In genomic region chr13:115017545-115017944, GRCm38 (mm10) we compare ENCODE assay signal across 24 mouse cellular contexts.
"Had no signal": no experiment of that assay in that cellular context is flagged by ENCODE, and none has a peak within 500 bp of the region (broad histone marks: within the 10 kb centered on the region; RNA-seq: fewer than 3 reads in every experiment).

No protein-coding gene starts in this region.

- H3K27ac ChIP-seq: forebrain, embryonic 15.5 days; hindbrain, embryonic 13.5 days; hindbrain, embryonic 15.5 days; hindbrain, postnatal 0 days; kidney, embryonic 15.5 days; kidney, postnatal 0 days; limb, embryonic 13.5 days; limb, embryonic 15.5 days; liver, embryonic 12.5 days; liver, embryonic 14.5 days had no signal

- H3K4me3 ChIP-seq: forebrain, embryonic 15.5 days; hindbrain, embryonic 13.5 days; hindbrain, embryonic 15.5 days; kidney, embryonic 15.5 days; limb, embryonic 13.5 days; limb, embryonic 15.5 days; liver, embryonic 12.5 days had no signal

- H3K4me1 ChIP-seq: forebrain, embryonic 15.5 days; hindbrain, embryonic 13.5 days; hindbrain, embryonic 15.5 days; kidney, embryonic 15.5 days; limb, embryonic 13.5 days; limb, embryonic 15.5 days; liver, embryonic 12.5 days had no signal

- ATAC-seq: forebrain, embryonic 15.5 days; forebrain, postnatal 0 days; hindbrain, postnatal 0 days; intestine, embryonic 16.5 days; liver, embryonic 12.5 days had no signal

- H3K36me3 ChIP-seq: forebrain, embryonic 15.5 days; hindbrain, embryonic 13.5 days; hindbrain, embryonic 15.5 days; kidney, embryonic 15.5 days; limb, embryonic 13.5 days; limb, embryonic 15.5 days; liver, embryonic 12.5 days had no signal

- H3K9ac ChIP-seq: forebrain, embryonic 15.5 days; forebrain, postnatal 0 days; hindbrain, embryonic 13.5 days; hindbrain, embryonic 15.5 days; kidney, embryonic 15.5 days; limb, embryonic 13.5 days; limb, embryonic 15.5 days; liver, embryonic 12.5 days; liver, embryonic 14.5 days had no signal

- DNase-seq: forebrain, postnatal 0 days; gastrocnemius, postnatal 10 days; gastrocnemius, postnatal 36 days; heart, postnatal 14 days; kidney, adult 11 months; kidney, adult 2 months; kidney, adult 9 months; kidney, postnatal 14 days; kidney, postnatal 36 days; layer of hippocampus, adult 9-11 months; layer of hippocampus, postnatal 36 days; left cerebral cortex, postnatal 4 days had no signal

- H3K4me2 ChIP-seq: forebrain, embryonic 15.5 days; heart, embryonic 11.5 days; hindbrain, embryonic 13.5 days; hindbrain, embryonic 15.5 days; kidney, embryonic 15.5 days; limb, embryonic 13.5 days; limb, embryonic 15.5 days; liver, embryonic 12.5 days had no signal

- H3K9me3 ChIP-seq: forebrain, embryonic 15.5 days; hindbrain, embryonic 13.5 days; hindbrain, embryonic 15.5 days; kidney, embryonic 15.5 days; limb, embryonic 13.5 days; limb, embryonic 15.5 days; liver, embryonic 12.5 days had no signal

- H3K27me3 ChIP-seq: forebrain, embryonic 15.5 days; hindbrain, embryonic 13.5 days; hindbrain, embryonic 15.5 days; kidney, embryonic 15.5 days; limb, embryonic 13.5 days; limb, embryonic 15.5 days; liver, embryonic 12.5 days had no signal
